Mouse (Mus musculus): Measurements from ENCODE around the gene Odc1.

GRCm38 (mm10) chr12:17506117-17506993 is 38.2 kb upstream of the Odc1 start:
- TF ChIP-seq CTCF (IDR thresholded peaks at IDR 0.05; ENCODE audit: low read depth, low read length) = no peak
- TF ChIP-seq EP300 (IDR thresholded peaks at IDR 0.05; ENCODE audit: insufficient read depth, low read depth, low read length) = no peak
